Mouse (Mus musculus) lung, adult 18-20 months (tissue): ENCODE data around the gene Ercc8.
A peak's percentile ranks its signal among the peaks of the same experiment; 100 is the strongest.

ENCODE experiments used
- DNase-seq, 2 experiments: peaks; one replicate each; pipeline ENCODE4 v3.0.0; 2022; ENCODE audit warnings: mixed read lengths in 2 of 2

Ercc8 gene

GRCm38 (mm10) chr13:108229191-108229590 is 70.7 kb downstream of the Ercc8 start:
- no peak for DNase-seq

DNA sequence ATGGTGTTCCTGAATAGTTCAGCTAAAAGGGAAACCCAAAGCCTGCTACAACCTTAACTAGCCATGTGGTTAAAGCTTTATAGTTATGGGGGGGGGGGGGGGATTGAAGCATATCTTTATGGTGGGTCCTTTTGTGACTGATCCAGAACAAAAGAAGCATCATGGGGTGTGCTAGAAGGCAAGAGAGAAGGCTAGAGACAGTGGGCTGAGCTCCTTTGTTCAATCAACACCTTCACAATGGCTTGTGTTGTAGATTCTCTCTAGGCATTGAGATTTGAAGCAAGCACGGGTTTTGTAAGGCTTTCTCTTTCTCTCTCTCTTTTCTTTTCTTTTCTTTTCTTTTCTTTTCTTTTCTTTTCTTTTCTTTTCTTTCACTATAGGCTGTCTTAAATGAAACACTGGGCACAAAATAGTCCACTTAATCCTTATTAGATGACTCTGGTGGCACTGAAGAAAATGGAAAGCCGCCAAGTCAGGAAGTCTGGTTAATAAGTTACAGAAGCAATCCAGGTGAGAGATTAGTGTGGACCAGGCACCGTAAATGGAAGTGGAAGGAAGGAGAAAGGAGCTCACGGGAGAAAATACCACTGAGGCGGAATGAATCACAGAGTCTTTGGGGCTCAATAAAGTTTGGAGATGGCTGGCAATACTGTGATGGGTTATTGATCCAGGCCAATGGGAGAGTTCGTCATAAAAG is 71.3 kb downstream of the Ercc8 start:
- peak in 1 of 2 experiments; percentile 52 for DNase-seq

DNA sequence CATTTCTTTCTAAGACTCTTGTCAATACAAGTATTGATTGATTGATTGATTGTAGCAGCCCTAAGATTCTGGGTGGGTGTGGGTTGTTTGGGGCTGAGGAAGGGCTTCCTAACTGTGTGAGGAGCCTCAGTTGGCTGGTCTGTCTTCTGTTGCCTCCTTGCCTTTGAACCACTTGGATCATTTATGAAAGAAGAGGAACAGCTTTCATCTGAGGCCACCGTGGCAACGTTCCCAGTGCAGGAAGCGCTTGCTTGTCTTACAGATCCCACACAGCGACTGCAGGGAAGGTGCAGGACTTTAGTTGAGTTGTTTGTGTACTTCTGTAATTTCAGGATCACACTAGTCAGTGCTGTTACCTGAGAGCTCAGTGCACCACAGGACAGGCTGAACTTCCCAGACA is 81.5 kb downstream of the Ercc8 start:
- DNase-seq, result no peak

DNA sequence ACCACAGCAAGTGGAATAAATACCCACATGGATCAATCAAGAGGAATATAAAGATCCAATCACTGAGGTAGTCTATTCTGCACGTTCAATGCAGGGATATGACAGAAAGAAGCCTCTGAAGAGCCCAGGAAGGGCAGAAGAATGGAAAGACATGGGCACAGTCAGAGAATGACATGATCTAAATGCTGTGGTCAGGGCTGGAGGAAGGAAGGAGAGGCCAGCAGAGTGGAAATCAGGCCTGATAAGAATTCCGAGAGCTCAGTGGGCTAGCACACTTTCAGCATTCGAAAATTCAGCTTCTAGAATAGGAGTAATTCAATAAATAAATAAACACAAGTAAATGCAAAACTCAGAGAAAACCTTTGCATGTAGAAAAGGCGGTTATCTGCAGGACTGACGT is 83.2 kb downstream of the Ercc8 start:
- DNase-seq, result no peak
